In the genomic region with DNA sequence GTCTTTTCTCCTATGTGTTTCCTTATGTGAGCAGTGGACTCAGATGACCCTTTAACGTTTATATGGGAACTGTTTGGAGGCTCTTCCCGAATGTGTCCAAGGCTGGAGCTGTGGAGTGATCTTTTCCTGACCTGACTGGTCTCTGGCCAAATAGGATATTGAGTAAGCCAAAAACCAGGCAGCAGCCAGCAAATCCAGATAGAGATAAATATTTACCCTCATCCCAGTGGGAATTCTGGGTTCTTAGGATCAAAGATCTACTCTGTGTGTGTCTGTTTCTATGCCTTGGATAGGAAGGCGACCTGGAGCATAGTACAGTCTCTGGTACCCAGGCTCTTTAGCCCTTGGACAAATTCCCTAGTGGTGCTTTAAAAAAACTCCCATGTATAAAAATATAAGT, we compare ENCODE assay signal across 9 mouse cellular contexts.
DNase-seq lines count a peak whose midpoint lies in the region; ATAC-seq and TF ChIP-seq lines count a peak whose summit lies in the region.
"Had no signal": no experiment of that assay in that cellular context is flagged by ENCODE, and none has a peak within 500 bp of the region (broad histone marks: within the 10 kb centered on the region; RNA-seq: fewer than 3 reads in every experiment).

No protein-coding gene starts in this region.

- ATAC-seq in heart, embryonic 14.5 days (ENCODE audit: insufficient number of reproducible peaks, insufficient read depth, low FRiP score, low read depth), result peak; percentile 58
- no peak for ATAC-seq in hindbrain, embryonic 11.5 days (ENCODE audit: low FRiP score)

- peaks cover 21% of the 10 kb centered on the region for H3K36me3 ChIP-seq in heart, adult 2 months (ENCODE audit: control insufficient read depth, insufficient read depth, low read length)
- no peaks in the 10 kb centered on the region for H3K36me3 ChIP-seq in heart, embryonic 14.5 days (ENCODE audit: control insufficient read depth, insufficient read depth, low read length)
- no peaks in the 10 kb centered on the region for H3K36me3 ChIP-seq in hindbrain, embryonic 11.5 days (ENCODE audit: control insufficient read depth, insufficient read depth, low read length)
- H3K36me3 ChIP-seq: hindbrain, embryonic 15.5 days had no signal

- intact Hi-C loops in heart, adult 2 months (cut with DNase I), result no loop called here
- intact Hi-C loops in heart, postnatal 25 days (cut with DNase I), result loop anchor here (5.0 kb wide), 1 partner anchor 56 kb away; no protein-coding TSS in a partner anchor

- H3K79me2 ChIP-seq in heart, adult 2 months (replicated peaks; ENCODE audit: control insufficient read depth, insufficient read depth, low read length), result no peaks in the 10 kb centered on the region

- no peak overlapping the region for H3K4me2 ChIP-seq in heart, embryonic 14.5 days (ENCODE audit: low read length)
- no peak overlapping the region for H3K4me2 ChIP-seq in hindbrain, embryonic 11.5 days (replicated peaks; ENCODE audit: low read depth, low read length)
- H3K4me2 ChIP-seq: hindbrain, embryonic 15.5 days had no signal

- H3K9ac ChIP-seq in heart, adult 2 months (ENCODE audit: low read depth, low read length), result no peak overlapping the region
- H3K9ac ChIP-seq in heart, embryonic 14.5 days (ENCODE audit: low read length), result no peak overlapping the region
- H3K9ac ChIP-seq in hindbrain, embryonic 11.5 days (ENCODE audit: low read depth, low read length), result no peak overlapping the region
- H3K9ac ChIP-seq: hindbrain, embryonic 15.5 days had no signal

- H3K4me1 ChIP-seq in heart, adult 2 months (ENCODE audit: control insufficient read depth, insufficient read depth, low read length), result peaks cover 26% of the 10 kb centered on the region
- H3K4me1 ChIP-seq in heart, embryonic 14.5 days (ENCODE audit: control insufficient read depth in 2 of 2, insufficient read depth in 2 of 2, low read length in 2 of 2), result peaks cover 16 to 21% of the 10 kb centered on the region in 2 experiments
- no peaks in the 10 kb centered on the region for H3K4me1 ChIP-seq in hindbrain, embryonic 11.5 days (replicated peaks; ENCODE audit: control insufficient read depth, insufficient read depth, low read length)

- peak overlapping the region; percentile 83 for H3K27ac ChIP-seq in heart, adult 2 months
- H3K27ac ChIP-seq in heart, embryonic 14.5 days (replicated peaks in 1 of 2; ENCODE audit: control insufficient read depth in 1 of 2, insufficient read depth in 1 of 2, low read depth in 2 of 2, low read length in 2 of 2), result no peak overlapping the region; a peak in 1 of 4 replicates
- no peak overlapping the region for H3K27ac ChIP-seq in hindbrain, embryonic 11.5 days (ENCODE audit: low read depth, low read length)
- H3K27ac ChIP-seq: hindbrain, embryonic 15.5 days had no signal

- no peaks in the 10 kb centered on the region for H3K27me3 ChIP-seq in heart, adult 2 months (ENCODE audit: control insufficient read depth, insufficient read depth, low read length)
- H3K27me3 ChIP-seq in heart, embryonic 14.5 days (ENCODE audit: control insufficient read depth, insufficient read depth, low read length), result no peaks in the 10 kb centered on the region
- H3K27me3 ChIP-seq in hindbrain, embryonic 11.5 days (ENCODE audit: control insufficient read depth, insufficient read depth, low read length), result no peaks in the 10 kb centered on the region
- H3K27me3 ChIP-seq: hindbrain, embryonic 15.5 days had no signal

- WGBS in heart, adult 2 months, result 9% methylated on average over 3 of the region's 3 CpGs
- WGBS in heart, embryonic 14.5 days, result 38% methylated on average over 3 of the region's 3 CpGs
- WGBS in hindbrain, embryonic 11.5 days, result 63% methylated on average over 3 of the region's 3 CpGs

- peak; percentile 40; the same call in 1 of the 2 replicates for TF ChIP-seq EP300 in heart, adult 2 months (IDR thresholded peaks at IDR 0.05; ENCODE audit: insufficient read depth, low read depth, low read length)

- peak in 1 of 2 experiments; percentile 73 for DNase-seq in heart, adult 2 months
- DNase-seq in heart, postnatal 25 days (ENCODE audit: low spot score), result no peak
- peak; percentile 49 to 65 for DNase-seq in kidney, postnatal 4 days
- peak; percentile 56 for DNase-seq in skeletal muscle tissue, adult 2 months (ENCODE audit: low read depth, low spot score)
- DNase-seq in thymus, postnatal 4 days, result no peak
- no peak for DNase-seq in hindbrain, embryonic 11.5 days (ENCODE audit: low spot score)
- no peak for DNase-seq in frontal cortex, postnatal 36 days (ENCODE audit: low spot score in 2 of 2)

- TF ChIP-seq POLR2A in heart, adult 2 months (IDR thresholded peaks at IDR 0.05; ENCODE audit: insufficient read depth, low read depth, low read length), result no peak

- TF ChIP-seq CTCF in heart, adult 2 months (IDR thresholded peaks at IDR 0.05), result 0 out of 2 replicates have a peak, but pooled peaks have one; percentile 1

- H3K9me3 ChIP-seq in heart, embryonic 14.5 days (ENCODE audit: control insufficient read depth, low read length), result no peaks in the 10 kb centered on the region
- no peaks in the 10 kb centered on the region for H3K9me3 ChIP-seq in hindbrain, embryonic 11.5 days (ENCODE audit: control insufficient read depth, low read length)
- H3K9me3 ChIP-seq: hindbrain, embryonic 15.5 days had no signal

- no peak overlapping the region for H3K4me3 ChIP-seq in heart, adult 2 months
- no peak overlapping the region for H3K4me3 ChIP-seq in heart, embryonic 14.5 days (ENCODE audit: control insufficient read depth in 1 of 2, insufficient read depth in 1 of 2, low read depth in 1 of 2, low read length in 2 of 2)
- H3K4me3 ChIP-seq in hindbrain, embryonic 11.5 days (ENCODE audit: low read depth, low read length), result no peak overlapping the region
- H3K4me3 ChIP-seq: hindbrain, embryonic 15.5 days had no signal

Comparison
In these comparisons a context has a peak if more than half of its experiments do, and no peak if none do; other contexts are left out.
1. DNase-seq: peak in kidney, postnatal 4 days (2 of 2) and skeletal muscle tissue, adult 2 months (single experiment); none in heart, postnatal 25 days (single experiment), thymus, postnatal 4 days (single experiment), hindbrain, embryonic 11.5 days (single experiment) and frontal cortex, postnatal 36 days (0 of 2).